Mouse (Mus musculus) CD4-positive naive resting alpha-beta T cell, adult 76 days (primary cell): Measurements from ENCODE around the gene Slc45a1. TPM values are rescaled to one million over a fixed set of nuclear protein-coding genes. Genes with fewer than 3 reads are reported as not detected.

ENCODE experiments used
- total RNA-seq: library from RNA; stranded (reverse); gene quantifications from one replicate; pipeline ENCODE4 v1.2.4, GENCODE M21; 2023

The Slc45a1 gene
- not detected for total RNA-seq

GRCm38 (mm10) chr4:150651390-150652277, at the start of gene Slc45a1:
Gene Slc45a1 (minus strand): TSS chr4:150652174.

Other genes with a start within 250 kb of the Slc45a1 start
- 34.2 TPM for gene Errfi1, start 201.7 kb upstream of the Slc45a1 start, total RNA-seq